Mouse (Mus musculus): ENCODE measurements around the gene Zfp853.

DNA sequence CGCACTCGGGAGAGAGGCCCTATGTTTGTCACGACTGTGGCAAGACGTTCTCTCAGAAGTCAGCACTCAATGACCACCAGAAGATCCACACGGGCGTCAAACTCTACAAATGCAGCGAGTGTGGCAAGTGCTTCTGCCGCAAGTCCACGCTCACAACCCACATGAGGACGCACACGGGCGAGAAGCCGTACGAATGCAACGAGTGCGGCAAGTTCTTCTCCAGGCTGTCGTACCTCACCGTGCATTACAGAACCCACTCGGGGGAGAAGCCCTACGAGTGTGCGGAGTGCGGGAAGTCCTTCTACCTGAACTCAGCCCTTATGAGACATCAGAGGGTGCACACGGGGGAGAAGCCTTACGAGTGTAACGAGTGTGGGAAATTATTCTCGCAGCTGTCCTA lies 48.5 kb downstream of the Zfp853 start:
- no peak for TF ChIP-seq CTCF (IDR thresholded peaks at IDR 0.05; ENCODE audit: low read depth)
- TF ChIP-seq EP300 (IDR thresholded peaks at IDR 0.05; ENCODE audit: low read depth): no peak

Measured in liver, postnatal 0 days (tissue).